Mouse (Mus musculus) c-Kit-negative CD71-positive TER-119-positive erythroid progenitor cells, embryonic 14.5 days (primary cell): Measurements from ENCODE around the gene Asb5.
"Not testable (repeated sequence)": the region's sequence is repeated elsewhere in the genome, so short reads cannot be mapped to it uniquely, and the experiment has no call there.

Experiments used
- DNase-seq: peaks from one replicate; pipeline ENCODE4 v3.0.0-alpha.2; 2013; ENCODE audit warnings: low read depth, low spot score

Gene Asb5

GRCm38 (mm10) chr8:54529382-54530296, at the start of gene Asb5, which contains the start of gene Spcs3:
TSS of gene Asb5 (plus strand) at chr8:54529580.
TSS of gene Spcs3 (minus strand) at chr8:54529998.
- peak; percentile 87 for DNase-seq

GRCm38 (mm10) chr8:54486555-54487273, 42.7 kb upstream of the Asb5 start:
- DNase-seq: no peak

- no peak for DNase-seq
Observed at GRCm38 (mm10) chr8:54488437-54488836, 40.9 kb upstream of the Asb5 start.

GRCm38 (mm10) chr8:54491057-54491690, 38.2 kb upstream of the Asb5 start:
- no peak for DNase-seq

GRCm38 (mm10) chr8:54491934-54492333, 37.4 kb upstream of the Asb5 start:
- DNase-seq: no peak

GRCm38 (mm10) chr8:54493110-54493509, 36.3 kb upstream of the Asb5 start:
- peak; percentile 44 for DNase-seq

DNA sequence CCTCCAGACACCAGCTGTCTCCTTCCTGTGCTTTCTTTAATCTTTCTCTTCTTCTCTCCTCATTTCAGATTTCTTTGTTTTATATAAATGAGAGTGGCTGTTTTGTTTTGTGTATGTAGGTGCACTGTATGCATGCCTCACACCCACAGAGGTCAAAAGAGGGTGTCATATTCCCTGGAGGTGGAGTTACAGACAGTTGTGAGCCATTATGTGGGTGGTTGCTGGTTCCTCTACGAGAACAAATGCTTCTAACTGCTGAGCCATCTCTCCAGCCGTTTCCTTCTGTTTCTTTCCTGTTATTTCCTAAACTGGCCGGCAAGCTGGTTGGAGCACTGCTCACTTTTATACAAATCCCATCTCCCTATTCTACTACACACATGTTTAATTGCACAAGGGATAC, 35.5 kb upstream of the Asb5 start:
- no peak for DNase-seq

GRCm38 (mm10) chr8:54503104-54503503, 26.3 kb upstream of the Asb5 start:
- no peak for DNase-seq

DNA sequence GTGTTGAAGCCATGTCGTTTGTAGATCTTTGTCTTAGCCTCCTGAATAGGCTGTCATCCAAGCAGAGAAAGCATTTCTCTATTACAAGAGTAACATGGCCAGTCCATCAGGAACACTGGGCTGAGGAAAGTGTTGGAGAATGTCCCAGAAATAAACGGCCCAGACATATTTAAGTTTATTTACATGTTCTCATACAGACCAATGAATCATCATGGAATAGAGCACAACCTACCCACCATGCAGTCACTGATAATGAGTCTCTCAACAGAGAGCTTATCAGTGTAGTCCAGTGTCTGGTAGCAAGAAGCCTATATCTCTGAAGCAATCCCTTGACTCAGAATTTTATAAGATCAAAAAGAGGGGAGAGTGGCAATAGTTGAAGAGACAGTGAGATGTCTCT, 24.3 kb upstream of the Asb5 start:
- DNase-seq: no peak

DNA sequence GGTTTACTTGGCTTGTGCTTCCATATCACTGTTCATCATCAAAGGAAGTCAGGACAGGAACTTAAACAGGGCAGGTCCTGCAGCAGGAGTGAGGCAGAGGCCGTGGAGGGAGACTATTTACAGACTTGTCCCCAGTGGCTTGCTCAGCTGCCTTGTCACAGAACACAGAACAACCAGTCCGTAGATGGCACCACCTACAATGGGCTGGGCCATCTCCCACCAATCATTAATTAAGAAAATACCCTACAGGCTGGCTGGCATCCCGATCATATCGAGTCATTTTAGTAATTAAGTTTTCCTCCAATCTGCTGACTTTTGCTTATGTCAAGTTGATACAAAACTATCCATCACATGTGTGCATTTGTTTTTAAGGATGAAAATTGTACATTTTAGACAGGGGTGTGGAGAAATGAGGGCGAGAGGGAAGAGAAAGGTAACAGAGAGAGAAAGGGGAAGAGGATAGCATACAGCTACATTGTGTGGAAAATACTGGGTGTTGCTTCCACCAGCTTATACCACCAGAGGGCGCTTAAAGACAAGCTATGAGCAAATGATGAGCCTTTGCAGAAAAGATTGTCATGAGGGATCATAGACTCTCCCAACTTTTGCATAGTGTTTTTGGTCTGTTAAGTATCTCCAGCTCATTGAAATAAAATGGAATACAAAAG, 21.8 kb upstream of the Asb5 start:
- peak; percentile 33 for DNase-seq

GRCm38 (mm10) chr8:54508096-54508456, 21.3 kb upstream of the Asb5 start:
- DNase-seq: no peak

- DNase-seq: no peak
Observed at GRCm38 (mm10) chr8:54508814-54509213, 20.6 kb upstream of the Asb5 start.

- DNase-seq: no peak
Observed at GRCm38 (mm10) chr8:54509221-54509721, 20.1 kb upstream of the Asb5 start.

DNA sequence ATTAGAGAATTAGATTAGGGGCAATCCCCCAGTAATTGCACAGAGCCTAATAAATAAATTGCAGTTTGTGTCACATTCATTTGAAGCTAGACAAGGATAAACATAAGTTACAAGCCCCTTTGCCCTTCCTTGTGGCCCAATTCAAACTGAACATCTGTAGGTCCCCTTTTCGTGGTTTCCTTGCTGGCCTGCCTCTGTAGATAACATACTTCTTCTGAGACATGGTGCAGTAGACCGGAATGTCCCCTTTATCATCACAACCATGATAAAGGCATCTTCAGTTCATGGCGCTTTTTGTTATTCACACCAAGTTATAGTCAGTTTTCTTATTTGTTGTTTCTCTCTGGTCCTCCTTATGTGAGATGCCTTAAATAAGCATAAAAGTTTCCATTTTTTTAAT, 17.6 kb upstream of the Asb5 start:
- no peak for DNase-seq

GRCm38 (mm10) chr8:54512200-54512599, 17.2 kb upstream of the Asb5 start:
- DNase-seq: not testable (repeated sequence)

DNA sequence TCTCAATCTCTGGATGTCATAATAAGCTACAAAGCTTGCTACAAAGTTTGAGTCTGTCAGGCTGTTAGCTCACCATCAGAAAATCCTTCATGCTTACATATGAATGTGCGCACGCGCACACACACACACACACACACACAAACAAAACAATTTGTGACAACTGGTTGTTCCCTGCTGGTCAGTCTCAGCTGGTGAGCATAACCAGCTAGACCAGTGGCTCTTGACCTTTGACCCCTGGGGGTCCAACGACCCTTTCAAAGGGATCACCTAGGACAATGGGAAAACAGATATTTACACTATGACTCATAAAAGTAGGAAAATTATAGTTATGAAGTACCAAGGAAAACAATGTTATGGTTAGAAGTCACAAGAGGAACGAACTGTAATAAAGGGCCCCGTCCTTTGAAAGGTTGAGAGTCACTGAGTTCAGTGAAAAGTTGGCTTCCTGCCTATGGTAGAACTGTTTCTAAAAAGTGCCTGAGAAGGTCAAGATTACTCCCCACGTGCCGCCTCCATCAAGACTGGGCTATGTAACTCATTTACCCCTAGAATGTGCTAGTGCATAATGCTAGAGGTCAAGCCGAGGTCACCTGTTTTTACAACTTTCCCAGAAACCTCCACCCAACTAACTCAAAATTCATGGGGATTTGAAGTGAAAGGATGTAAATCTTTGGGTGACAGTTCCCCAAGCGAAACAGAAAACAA, 10.5 kb upstream of the Asb5 start:
- no peak for DNase-seq

DNA sequence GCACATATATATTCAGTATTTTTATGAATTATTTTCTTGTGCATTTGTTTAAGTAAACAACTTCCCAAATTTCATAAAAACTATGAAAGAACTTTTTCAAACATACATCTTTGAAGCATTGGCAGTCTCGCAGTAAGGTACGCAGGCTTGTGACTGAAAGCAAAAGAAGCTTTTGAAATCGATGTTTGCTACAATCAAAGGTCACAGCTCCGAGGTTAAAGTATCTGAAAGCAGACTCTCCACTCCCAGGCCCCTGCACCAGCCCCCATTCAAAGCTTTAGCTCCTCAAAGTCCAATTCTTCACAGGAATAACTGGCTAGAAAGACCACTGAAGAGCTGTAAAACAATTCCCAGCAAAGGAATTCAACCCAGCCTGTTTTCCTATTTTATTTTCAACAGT, 8.9 kb upstream of the Asb5 start:
- no peak for DNase-seq

DNA sequence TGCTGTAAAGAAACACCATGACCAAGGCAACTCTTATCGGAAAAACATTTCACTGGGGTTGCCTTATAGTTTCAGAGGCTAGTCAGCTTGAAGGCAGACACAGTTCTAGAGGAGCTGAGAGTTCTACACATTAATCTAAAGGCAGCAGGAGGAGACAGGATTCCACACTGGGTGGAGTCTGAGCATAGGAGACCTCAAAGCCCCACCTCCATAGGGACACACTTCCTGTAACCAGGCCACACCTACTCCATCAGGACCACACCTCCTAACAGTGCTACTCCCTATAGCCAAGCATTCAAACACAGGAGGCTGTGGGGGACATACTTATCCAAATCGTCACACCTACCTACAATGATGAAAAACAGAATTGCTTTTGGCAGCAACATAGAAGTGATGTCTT, 3.8 kb upstream of the Asb5 start:
- DNase-seq: peak; percentile 40

GRCm38 (mm10) chr8:54526700-54527099, 2.7 kb upstream of the Asb5 start:
- no peak for DNase-seq

GRCm38 (mm10) chr8:54528571-54528970, 809 bp upstream of the Asb5 start:
- DNase-seq: no peak

GRCm38 (mm10) chr8:54535172-54535571, 5.8 kb downstream of the Asb5 start:
- DNase-seq: no peak
